Mouse (Mus musculus) cerebellum, postnatal 36 days (tissue): ENCODE data around the gene Crlf3.

Experiments used
- DNase-seq, 2 experiments: peaks; one replicate each; pipeline ENCODE4 v3.0.0; 2021 to 2022; ENCODE audit warnings: mixed read lengths in 2 of 2

Gene Crlf3

DNA sequence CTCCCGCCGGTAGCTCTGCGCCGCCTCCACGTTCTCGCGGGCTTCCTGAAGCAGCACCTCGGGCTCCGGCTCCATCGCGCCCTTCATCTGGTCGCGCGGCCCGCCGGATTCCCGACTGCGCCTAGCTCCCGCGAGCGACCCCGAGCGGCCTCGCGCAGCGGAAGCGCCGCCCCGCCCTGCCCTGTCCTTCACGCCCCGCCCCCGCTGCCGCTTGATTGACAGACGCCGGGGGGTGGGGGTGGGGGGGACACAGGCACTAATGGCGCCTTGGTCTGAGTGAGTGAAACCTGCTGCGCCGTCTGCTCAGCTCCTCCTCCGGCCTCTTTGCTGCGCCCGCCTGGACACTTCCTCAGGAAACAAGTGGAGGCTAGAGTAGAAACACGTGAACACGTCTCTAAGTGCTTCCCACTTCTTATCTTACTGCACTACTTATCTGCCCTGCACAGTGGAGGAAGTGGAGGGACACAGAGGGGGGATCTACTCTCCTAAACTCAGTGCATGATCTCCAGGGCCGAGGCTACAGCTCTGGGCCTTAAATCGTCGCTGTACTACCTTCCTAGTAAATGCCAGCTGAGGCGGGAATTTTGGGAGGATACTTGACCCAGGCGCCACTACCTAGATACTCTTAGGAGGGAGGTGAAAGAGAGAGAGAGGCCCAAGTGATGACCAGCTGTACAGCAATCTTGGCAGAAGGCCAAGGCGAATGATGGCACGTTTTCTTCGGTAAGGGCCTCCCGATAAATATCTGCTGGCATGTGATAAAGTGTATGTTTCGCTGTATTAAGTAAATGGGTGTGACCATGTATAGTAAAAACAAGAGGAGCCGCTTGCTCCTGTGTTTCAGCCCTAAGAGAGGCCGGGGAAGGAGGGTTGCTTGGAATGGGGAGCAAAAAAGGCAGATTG is at the start of gene Crlf3:
Gene Crlf3, minus strand, starts transcription at position 166 of the 903 bp plus-strand sequence.
- DNase-seq: peak; percentile 90 to 94

DNA sequence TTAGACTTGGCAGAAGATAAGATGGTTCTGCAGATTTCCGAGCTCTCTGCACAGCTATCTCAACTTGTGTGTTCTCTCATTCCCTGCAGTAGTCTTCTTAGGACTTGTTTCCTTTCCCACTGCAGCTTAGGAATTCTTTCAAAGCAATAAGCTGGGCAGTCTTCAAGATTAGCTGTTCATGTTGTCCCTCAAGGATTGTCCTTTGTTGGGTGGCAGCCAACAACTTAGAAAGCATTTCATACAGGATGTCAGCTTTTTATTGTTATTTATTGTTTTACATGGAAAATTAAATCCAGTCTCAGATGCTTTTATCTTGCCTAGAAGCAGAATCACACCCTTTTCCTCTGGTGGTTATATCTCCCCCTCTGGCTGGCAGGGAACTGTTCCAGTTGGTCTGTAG is 35.6 kb upstream of the Crlf3 start:
- no peak for DNase-seq

DNA sequence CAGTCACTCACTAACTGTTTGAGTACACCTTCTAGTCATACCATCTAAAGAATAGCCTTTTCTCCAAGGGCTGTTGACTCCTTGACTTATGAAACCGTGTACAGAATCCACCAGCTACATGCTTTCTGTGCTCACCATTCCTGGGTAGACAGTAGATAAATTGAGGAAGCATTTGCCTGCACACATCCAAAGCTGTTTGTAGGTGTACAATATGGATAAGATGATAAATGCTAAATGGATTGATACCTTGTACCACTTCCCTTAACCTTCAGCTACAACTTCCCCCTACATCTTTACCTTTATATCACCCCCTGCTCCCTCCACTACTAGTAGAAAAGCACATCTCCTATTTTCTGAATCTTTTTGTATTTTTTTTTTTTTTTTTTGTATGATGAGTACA is 23.6 kb upstream of the Crlf3 start:
- DNase-seq: no peak

DNA sequence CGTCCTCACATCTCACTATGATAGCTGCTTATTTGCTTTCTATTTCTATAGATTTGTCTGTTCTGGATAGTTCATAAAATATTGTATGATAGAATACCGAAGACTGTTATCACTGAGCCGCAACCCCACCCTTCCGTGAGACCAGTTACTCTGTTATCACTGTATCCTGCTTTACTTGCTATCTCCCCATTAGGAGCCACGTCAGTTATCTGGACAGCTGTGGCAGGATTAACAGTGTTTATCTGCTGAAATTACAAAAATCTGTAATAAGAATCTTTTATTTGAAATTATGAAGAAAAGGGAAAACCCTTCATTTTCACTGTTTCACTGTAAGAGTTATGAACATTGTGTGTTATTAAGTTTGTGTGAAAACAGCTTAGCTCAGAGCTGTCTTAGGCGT is 20.5 kb upstream of the Crlf3 start:
- no peak for DNase-seq

DNA sequence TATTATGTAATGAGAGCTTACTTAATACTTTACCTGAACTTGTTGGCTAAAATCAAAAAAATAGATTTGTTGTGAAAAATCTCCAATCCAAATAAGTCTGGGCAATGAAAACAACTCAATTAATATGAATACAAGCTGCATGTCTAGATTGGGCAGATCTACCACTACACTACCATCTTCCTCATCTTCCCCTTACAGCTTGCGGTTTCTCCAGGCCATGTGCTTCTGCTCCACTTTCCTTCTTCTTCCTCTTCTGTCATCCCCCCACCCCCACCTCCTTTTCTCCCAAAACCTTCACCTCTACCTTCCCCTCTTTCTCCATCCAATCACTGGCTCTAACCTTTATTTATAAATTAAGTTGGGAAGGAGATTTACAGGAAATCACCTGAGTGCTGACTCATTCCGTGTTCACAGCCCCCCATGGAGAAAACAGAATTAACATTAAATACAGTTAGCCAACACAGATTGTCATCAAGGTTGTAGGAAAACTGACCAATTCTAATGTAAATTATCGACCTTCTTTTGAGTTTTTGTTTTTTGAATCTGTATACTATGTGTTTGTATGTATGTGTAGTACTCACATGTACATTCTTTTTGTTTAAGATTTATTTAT is 17.8 kb upstream of the Crlf3 start:
- no peak for DNase-seq

DNA sequence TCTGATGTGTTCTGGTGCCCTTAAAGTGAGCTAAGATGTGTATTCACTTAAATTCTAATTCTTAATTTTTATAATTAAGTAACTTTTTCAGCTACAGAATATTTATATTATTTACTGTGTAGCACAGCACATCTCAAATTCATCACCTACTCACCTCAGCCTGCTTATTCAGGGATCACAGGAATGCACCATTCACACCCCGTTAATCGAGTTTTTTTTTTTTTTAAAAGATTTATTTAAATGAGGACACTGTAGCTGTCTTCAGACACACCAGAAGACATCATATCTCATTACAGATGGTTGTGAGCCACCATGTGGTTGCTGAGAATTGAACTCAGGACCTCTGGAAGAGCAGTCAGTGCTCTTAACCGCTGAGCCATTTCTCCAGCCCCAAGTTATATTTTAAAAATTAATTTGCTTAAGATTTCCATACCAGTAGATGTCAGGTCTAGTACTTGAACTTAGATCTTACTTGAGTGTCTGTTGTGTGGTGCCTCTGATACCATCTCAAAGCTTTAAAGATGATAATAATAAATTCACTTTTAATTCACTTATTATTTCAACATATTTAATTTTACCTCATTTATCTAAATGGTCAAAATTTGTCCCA is 9.9 kb upstream of the Crlf3 start:
- DNase-seq: no peak

DNA sequence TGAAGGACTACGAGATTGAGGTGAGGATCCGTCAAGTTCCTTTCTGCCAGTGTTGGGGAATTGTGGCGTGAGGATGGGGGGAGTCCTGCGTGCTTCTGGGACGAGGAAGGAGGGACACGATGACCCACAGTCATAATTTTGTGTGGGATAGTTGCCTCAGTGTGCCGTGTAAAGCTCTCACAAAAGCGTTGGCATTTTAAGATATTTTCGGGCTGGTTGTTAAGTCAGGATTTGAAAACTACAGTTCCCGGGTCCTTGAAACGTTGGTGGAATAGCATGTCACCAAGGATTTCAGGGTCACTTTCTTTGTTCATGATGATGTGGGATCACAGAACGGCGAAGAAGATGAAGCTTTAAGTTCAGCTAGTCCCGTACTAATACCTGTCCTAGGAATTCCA is 9.0 kb upstream of the Crlf3 start:
- DNase-seq: no peak

DNA sequence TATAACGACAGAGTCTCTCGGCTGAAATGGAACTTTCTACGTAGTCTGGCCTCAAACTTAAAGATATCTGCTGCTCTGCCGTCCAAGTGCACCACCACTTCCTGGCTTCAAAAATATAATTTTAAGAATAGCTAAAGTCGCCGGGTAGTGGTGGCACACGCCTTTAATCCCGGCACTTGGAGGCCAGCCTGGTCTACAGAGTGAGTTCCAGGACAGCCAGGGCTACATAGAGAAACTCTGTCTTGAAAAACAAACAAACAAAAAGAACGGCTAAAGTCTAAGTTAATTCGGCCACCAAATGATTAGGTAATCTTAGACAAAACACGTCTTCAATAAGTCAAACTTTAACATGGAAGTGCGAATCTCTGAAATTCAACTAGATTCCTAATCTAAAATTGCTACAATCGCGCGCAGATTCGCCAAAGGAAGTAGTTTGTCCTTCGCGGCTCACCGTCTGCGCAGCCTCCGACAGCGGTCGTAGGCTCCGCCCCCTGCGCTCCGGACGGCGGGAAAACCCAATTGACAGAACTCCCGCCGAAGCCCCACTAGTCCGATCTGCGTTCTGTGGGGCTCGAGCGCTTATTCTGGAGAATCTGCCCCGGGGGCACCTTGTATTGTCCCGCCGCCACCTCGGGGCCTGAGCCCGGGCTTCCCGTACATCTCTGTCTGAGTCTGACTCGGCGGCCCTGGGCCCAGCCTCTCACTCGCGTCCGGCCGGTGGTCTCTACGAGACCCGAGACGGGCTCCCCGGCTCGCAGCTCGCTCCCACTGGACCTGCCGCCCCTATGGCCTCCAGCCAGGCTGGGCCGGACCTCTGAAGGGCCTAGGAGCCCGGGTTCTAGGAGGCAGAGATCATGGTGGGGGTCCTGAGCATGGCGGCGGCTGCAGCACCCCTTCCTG is 8.4 kb upstream of the Crlf3 start, which contains the start of gene Atad5:
Gene Atad5, plus strand, starts transcription at position 484 of the 900 bp plus-strand sequence.
- peak; percentile 92 to 93 for DNase-seq

DNA sequence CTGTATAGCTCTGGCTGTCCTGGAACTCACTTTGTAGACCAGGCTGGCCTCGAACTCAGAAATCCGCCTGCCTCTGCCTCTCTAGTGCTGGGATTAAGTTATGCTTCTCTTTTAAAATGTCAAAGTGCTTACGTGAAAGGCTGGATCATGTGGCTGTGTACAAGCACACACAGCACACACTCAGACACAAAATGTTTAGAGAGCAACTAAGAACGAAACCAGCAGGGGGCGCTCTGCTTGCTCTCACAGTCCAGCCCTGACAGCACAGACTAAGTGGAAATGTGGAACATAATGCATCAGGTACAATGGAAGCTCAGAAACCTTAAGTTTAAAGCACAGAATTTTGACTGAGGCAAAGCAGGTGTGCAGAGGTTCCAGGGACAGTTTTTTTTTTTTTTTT is 6.1 kb upstream of the Crlf3 start:
- DNase-seq: peak; percentile 84 to 89

DNA sequence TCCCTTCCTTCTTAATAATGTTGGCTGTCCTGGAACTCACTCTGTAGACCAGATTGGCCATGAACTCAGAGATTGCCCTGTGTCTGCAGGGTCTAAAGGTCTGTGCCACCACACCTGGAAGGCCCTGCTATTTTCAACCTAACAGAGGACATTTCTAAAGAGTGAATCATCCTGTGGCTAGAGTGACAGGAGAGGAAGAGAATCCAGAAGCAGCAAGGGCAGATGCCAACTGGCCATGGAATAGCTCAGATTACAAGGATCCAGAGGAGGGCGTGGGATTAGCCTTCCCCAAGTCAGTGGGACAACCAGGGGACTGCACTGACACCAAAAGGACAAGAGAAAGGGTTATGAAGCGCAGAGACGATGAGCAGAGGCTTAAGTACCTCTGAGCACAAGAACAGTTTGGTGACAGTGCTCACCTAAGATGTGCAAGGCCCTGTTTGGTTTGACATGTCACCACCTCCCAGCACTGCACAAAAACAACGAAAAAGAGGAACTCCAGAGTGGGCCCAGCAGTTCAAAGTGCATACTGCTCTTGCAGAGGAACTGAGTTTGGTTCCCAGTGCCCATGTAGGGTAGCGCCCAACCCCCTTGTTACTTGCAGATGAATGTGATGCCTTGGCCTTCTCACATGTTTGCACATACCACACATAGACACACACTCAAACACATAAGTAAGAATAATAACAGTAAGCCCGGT is 4.7 kb upstream of the Crlf3 start:
- no peak for DNase-seq

DNA sequence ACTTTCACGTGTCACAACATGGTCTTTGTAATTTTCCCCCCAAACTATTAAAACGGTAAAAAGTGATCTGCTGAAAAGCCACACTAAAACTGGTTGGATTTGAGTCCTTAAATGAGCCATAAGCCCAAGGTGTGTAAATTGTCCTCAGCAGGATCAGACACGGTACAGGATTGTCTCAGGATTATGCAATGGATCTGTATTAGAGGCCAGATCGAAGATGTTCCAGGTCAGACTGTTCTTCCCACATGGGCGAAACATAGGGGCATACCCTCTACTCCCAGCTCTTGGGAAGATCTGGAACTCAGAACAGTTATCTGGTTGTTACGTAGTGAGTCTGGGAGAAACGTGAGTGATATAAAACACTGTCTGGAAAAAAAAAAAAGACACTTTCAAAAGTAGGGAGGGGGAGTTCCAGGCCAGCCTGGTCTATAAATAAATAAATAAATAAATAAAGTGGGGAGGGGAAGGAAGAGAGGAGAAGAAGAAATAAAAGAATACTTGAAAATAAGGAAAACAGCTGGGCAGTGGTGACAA is 1.1 kb upstream of the Crlf3 start:
- no peak for DNase-seq

DNA sequence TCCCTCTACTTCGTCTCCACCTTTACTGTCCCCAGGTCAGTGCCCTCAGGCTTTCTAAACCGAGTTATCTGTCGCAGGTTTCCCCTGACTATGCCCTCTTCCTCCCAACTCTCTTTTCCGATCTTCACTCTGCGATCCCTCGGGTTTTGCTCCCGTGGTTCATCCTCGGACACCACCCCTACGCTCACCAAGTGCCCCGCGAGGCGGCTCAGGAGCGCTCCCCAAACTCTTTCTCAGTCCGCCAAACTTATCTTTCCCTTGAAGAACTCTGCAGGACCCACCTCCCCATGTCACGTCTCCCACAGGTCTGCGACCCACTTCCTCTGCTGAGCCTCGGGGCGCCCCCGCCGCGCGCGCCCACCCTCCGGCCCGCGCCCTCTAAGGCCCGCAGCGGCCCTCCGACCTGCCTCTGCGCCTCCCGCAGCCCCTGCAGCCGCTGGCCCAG is 388 bp downstream of the Crlf3 start:
- peak in 1 of 2 experiments; percentile 36 for DNase-seq

DNA sequence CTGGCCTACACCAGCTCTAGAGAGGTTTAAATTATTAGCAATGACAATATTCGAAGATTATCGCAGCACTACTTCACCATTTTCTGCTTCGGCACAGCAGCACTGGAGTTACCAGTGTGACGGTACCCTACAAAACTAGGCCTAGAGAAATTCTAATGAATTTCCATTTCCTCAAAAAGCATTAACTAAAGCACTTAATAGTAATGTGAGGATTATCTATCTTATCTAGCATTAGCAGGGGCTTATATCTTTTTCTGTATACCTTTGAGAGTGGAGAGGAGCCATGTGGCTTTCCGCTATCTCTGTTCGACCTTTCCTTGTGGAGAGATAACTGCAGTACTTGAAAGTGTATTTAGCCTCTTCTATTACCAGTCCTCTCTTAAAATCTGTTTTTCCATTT is 1.0 kb downstream of the Crlf3 start:
- no peak for DNase-seq

DNA sequence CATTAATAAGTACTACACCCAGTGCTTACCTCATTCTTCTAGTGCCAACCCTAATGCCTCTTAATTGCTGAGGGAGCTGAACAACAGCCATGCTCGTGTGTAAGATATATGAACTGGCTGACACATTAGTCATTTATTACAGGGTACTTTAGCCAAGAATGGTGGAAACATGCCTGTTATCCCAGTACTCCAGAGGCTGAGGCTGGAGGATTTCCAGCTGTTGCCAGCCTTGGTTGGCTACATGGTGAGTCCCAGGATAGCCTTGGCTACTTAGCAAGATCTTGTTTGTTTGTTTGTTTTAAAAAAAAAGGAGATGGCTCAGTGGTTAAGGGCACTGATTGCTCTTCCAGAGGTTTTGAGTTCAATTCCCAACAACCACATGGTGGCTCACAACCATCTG is 2.0 kb downstream of the Crlf3 start:
- no peak for DNase-seq

DNA sequence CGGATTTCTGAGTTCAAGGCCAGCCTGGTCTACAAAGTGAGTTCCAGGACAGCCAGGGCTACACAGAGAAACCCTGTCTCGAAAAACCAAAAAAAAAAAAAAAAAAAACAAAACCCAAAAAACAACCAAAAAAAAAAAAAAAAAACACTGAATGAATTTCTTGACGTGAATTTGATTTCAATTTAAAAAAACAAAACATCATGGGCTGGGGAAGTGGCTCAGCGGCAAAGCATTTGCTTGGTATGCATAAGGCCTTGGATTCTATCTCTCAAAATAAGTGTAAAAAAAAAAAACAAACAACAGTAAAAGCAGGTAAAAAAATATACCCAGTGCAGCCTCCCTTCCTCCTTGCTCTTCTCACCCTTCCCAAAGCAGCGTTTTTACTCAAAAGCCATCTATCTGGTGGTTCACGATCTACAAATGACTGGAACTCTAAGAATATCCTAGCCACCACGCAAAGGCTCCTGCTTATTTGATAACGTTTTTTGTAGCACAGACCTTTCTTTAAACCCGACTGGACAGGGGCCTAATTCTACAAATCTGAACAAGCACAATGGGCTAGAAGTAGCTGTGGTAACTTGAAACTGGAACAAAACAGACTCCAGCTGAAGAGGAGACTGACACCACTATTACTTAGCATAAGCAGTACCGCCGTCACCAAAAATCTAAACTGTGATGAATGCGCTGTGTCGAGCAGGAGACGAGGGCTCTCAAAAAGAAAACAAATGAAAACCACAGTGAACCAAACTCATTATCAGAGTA is 2.8 kb downstream of the Crlf3 start:
- DNase-seq: no peak

DNA sequence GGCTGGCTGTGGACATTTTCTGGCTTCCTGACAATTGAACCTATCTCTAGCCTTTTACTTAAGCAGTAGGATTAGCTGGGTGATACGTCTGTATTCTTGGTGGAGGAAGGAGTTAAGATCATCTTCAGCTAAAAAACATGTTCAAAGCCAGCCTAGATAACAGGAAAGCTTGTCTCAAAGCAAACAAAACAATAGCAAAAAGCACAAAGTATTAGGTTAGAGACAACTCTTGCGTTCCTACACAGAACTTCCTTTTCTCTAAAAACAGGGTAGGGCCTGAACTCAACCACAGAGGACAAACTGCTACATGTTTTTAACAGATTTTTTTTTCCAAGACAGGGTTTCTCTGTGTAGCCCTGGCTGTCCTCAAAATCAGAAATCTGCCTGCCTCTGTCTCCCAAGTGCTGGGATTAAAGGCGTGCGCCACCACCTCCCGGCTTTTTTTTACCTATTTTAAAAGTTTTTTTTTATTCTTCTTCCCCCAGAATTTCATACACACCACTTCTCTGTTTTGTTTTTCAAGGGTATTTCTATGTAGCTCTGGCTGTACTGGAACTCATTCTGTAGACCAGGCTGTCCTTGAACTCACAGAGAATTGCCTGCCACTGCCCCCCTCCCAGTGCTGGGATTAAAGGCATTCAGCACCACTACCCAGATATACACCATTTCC is 5.0 kb downstream of the Crlf3 start:
- DNase-seq: no peak

DNA sequence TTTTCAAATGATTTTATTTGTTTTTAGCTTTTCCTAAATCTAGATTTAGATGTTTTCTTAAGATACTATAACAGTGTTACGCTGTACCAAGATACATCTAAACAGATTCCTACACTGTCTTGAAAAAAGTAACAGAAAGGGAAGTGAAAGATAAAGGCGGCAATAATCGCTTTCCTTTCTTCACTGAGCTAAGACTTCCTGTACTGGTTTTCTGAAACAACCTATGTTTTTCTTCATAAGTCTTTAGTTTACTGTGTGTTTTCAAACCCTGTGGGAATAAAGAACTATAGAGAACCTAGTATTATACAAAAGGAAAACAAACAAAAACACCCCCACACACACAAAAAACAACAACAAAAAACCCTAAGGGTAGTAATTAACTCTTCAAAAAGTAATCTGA is 8.4 kb downstream of the Crlf3 start:
- no peak for DNase-seq

DNA sequence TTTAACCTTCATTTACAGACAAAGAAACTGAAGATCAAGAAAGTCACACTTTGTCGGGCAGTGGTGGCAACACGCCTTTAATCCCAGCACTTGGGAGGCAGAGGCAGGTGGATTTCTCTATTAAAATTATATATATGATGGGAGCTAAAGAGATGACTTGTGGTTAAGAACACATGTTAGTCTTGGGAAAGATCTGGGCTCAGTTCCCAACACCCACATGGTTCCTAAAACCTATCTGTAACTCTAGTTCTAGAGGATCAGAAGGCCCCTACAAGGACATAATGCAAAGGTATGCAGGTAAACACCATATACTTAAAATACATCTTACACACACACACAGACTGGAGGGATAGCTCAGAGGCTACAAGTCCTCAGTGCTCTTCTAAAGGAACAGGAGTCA is 9.8 kb downstream of the Crlf3 start:
- no peak for DNase-seq

DNA sequence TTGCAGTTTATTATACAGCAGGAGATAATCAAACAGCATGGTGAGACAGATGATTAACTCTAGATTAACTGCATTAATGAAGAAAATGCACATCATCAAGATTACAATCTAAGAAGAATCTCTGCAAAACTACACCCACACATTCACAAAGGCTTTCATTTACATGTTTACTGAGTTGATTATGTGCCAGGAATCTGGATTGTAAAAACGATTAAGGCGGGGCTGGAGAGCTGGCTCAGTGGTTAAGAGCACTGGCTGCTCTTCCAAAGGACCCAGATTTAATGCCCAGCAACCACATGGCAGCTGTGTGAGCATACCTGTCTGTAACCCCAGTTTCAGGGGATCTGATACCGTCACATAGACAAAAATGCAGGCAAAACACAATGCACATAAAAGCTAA is 11.0 kb downstream of the Crlf3 start:
- DNase-seq: no peak

DNA sequence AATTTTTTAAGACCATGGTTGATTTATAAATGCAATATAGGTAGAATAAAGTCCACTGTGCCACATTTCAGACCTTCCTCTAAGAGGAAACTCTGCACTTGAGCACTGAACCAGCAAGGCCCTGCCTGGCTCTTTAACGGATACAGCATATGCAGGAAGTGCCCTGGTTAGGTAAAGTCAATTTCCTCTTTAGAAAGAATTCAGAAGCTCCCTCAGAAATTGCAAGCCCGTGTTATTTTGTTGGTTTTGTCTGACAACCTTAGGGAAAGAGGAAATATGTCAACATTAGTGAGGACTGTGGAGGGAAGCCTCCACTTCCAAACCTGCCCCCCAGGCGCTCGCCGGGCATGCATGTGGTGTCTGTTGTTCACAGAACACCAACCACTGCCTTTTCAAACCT is 13.2 kb downstream of the Crlf3 start:
- DNase-seq: no peak
